Mouse (Mus musculus): ENCODE results near the gene BC028528.
"Not testable (repeated sequence)": the region's sequence is repeated elsewhere in the genome, so short reads cannot be mapped to it uniquely, and the experiment has no call there.

The BC028528 gene

DNA sequence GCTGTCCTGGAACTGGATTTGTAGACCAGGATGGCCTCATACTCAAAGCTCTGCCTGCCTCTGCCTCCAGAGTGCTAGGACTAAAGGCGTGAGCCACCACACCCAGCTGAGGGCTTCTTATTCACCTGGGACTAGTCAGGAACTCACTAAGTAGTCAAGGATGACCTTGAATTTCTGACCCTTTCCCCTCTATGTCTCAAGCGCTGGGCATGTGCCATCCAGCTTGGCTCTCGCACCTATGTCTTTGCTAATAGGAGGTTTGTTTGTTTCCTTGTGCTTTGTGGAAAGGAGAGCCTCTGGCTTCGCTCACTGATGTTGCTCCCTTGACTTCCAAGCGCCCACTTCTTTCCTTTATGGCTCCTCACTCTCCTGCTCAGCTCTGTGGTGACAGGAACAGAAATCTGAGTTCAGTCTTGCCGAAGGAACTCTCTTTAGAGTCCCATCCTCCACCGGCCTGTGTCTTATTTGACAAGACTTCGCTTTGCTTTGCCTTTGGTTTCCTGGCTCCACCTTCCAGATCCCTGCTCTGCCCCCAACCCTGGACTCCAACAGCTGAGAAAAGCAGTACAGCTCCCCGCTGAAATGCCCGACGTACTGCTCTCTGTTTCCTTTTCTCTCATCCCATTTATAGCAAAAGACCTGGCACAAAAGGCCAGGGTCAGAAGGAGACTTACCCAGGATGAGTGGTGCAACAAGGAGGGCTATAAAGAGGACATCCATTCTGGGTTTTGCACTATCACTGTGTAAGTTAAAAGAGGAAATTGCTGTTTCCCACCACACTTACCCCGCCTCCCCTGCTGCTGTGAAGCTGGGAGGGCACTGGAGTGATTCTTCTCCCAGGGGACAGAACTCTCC, at the start of gene BC028528:
BC028528 (minus strand) TSS at position 795 of the 855 bp plus-strand sequence.
- no peak for ATAC-seq (ENCODE audit: insufficient number of reproducible peaks, low FRiP score, low TSS enrichment)

GRCm38 (mm10) chr3:95938835-95939234, 47.0 kb upstream of the BC028528 start:
- no peak for ATAC-seq (ENCODE audit: insufficient number of reproducible peaks, low FRiP score, low TSS enrichment)

DNA sequence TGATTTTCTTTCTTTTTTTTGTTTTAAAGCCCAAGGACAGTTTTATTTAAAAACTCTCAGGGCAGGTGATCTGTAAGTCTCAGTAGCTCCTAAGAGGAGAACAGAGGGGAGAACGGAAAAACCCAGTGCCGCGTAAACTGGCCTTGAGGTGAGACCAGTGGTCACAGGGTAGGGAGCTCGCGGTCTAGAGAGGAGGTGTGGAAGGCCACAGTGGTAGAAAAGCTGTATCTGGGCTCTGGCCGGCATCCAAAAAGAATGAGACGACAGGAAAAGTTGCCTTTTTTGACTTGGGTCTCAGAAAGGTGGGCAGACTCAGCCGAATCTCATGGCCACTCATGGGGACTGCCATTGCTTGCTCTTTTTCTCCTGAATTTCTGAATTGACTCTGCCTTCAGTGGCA, 46.4 kb upstream of the BC028528 start:
- ATAC-seq (ENCODE audit: insufficient number of reproducible peaks, low FRiP score, low TSS enrichment), result no peak

DNA sequence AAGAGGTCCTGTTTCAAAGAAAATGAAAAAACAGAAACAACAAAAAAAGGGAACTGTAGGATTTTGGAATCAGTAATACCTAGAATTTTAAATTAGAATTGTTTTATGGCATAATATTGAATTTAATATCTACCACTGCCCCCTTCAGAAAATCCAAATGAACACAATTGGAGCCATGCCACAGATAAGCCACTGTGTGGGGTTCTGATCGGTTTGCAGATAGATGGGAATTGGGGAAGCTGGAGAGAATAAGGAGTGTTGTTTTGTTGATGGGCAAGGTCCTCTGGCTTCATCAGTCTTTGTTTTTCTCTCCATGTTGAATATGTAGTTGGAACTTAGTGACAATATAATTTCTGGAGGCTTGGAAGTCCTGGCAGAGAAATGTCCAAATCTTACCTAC, 42.6 kb upstream of the BC028528 start:
- no peak for ATAC-seq (ENCODE audit: insufficient number of reproducible peaks, low FRiP score, low TSS enrichment)

GRCm38 (mm10) chr3:95933111-95933750, 41.4 kb upstream of the BC028528 start:
- ATAC-seq (ENCODE audit: insufficient number of reproducible peaks, low FRiP score, low TSS enrichment), result no peak

GRCm38 (mm10) chr3:95932566-95932965, 40.8 kb upstream of the BC028528 start:
- no peak for ATAC-seq (ENCODE audit: insufficient number of reproducible peaks, low FRiP score, low TSS enrichment)

DNA sequence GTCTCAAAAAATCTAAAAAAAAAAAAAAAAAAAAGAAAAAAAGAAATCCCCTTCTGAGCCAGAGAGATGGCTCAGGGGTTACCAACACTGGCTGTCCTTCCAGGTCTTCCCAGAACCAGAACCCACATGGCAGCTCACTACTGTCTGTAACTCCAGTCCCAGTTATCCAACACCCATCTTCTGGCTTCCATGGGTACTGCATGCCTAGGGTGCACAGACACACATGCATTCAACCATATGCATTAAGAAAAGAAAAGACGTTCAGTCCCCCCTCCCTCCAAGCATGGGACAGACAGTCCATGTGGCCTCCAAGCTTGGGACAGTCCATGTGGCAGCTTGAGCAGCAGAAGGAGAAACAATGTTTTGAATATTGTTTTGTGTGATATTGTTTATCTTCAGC, 40.4 kb upstream of the BC028528 start:
- no peak for ATAC-seq (ENCODE audit: insufficient number of reproducible peaks, low FRiP score, low TSS enrichment)

GRCm38 (mm10) chr3:95931471-95931870, 39.7 kb upstream of the BC028528 start:
- no peak for ATAC-seq (ENCODE audit: insufficient number of reproducible peaks, low FRiP score, low TSS enrichment)

GRCm38 (mm10) chr3:95930471-95930789, 38.6 kb upstream of the BC028528 start:
- no peak for ATAC-seq (ENCODE audit: insufficient number of reproducible peaks, low FRiP score, low TSS enrichment)

- no peak for ATAC-seq (ENCODE audit: insufficient number of reproducible peaks, low FRiP score, low TSS enrichment)
These were observed 38.0 kb upstream of the BC028528 start for GRCm38 (mm10) chr3:95929581-95930470.

- peak; percentile 100 for ATAC-seq (ENCODE audit: insufficient number of reproducible peaks, low FRiP score, low TSS enrichment)
These were observed 37.1 kb upstream of the BC028528 start, which contains the start of gene Anp32e for GRCm38 (mm10) chr3:95928658-95929503. TSS of gene Anp32e (plus strand) at chr3:95929246.

DNA sequence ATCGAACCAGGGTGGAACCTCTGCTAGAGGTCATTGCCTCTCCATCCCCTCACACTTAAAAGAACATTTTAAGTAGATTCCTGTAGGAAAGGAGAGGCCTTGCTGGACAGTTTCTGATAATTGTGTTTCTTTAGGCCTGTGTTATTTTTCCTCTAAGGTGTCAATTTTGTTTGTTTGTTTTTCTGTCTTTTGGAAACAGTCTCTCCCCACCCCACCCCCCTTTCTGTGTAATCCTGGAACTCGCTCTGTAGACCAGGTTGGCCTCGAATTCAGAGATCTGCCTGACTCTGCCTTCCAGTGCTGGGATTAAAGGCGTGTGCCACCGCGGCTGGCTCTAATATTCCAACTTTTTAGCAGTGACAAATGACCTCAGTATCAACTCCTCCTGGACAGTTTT, 36.5 kb upstream of the BC028528 start:
- no peak for ATAC-seq (ENCODE audit: insufficient number of reproducible peaks, low FRiP score, low TSS enrichment)

DNA sequence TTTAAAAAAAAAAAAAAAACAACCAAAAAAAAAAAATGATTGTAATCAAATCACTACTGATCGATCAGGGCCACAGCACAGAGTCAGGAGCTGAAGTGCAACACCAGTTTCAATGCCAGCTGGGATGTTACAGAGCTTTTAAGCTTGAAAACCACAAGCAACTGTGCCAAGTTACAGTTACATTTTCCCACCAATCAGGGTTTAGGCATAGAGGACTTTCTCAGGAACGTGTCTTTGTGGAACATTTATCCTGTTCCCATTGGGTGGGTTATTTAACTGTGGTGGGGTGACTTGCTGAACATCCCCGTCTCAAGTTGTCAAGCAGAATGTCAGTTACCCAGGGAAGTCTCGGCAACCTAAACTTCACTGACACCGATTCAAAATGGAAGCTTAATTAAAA, 33.3 kb upstream of the BC028528 start:
- no peak for ATAC-seq (ENCODE audit: insufficient number of reproducible peaks, low FRiP score, low TSS enrichment)

DNA sequence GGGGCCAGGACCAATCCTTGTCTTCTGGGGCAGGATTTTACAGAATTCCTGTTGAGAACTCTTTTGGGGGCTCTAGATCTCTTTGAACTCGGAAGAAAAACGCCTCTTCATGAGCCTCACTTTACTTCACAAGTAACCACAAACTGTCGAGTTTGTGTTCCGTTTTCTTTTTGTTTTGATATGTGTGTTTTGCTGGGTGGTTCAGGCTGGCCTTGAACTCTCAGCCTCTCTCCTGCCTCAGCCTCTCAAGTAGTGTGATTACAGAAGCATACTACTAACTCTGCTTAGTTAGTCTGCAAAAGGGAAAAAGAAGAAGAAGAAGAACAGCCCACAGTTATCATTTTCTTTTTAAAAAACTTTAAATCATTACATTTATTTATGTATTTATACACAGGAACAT, 32.4 kb upstream of the BC028528 start:
- no peak for ATAC-seq (ENCODE audit: insufficient number of reproducible peaks, low FRiP score, low TSS enrichment)

DNA sequence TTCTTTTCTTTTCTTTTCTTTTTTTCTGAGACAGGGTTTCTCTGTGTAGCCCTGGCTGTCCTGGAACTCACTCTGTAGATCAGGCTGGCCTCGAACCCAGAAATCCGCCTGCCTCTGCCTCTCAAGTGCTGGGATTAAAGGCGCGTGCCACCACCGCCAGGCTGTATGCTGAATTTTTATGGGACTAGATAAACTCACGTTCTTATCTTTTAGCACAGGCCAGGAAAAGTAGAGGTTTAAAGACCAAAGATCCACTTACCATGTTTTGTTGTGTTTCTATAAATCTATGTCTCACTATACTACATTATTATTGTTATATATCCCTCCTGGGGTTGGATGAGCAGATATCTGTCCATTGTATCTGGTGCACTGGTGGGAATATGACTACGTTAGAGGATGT, 31.6 kb upstream of the BC028528 start:
- ATAC-seq (ENCODE audit: insufficient number of reproducible peaks, low FRiP score, low TSS enrichment), result not testable (repeated sequence)

DNA sequence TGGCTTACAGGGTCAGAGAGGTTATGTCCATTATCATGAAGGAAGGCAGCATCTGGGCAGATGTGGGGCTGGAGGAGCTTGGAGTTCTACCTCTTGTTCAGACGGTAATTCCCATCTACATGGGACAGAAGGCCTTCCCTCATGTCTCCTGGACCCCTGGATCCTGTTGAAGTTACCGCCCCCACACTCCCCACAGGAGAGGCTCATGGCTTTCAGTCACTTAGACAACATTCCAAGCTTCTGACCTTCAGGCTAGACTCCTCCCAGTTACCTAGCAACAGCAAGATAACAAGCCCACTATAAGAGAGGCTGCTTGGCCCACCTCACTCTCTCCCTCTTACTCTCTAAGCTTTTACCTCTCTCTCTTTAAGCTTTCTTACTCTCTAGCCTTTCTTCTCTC, 28.7 kb upstream of the BC028528 start:
- not testable (repeated sequence) for ATAC-seq (ENCODE audit: insufficient number of reproducible peaks, low FRiP score, low TSS enrichment)

GRCm38 (mm10) chr3:95916760-95917159, 25.0 kb upstream of the BC028528 start:
- no peak for ATAC-seq (ENCODE audit: insufficient number of reproducible peaks, low FRiP score, low TSS enrichment)

GRCm38 (mm10) chr3:95914706-95915105, 22.9 kb upstream of the BC028528 start:
- no peak for ATAC-seq (ENCODE audit: insufficient number of reproducible peaks, low FRiP score, low TSS enrichment)

DNA sequence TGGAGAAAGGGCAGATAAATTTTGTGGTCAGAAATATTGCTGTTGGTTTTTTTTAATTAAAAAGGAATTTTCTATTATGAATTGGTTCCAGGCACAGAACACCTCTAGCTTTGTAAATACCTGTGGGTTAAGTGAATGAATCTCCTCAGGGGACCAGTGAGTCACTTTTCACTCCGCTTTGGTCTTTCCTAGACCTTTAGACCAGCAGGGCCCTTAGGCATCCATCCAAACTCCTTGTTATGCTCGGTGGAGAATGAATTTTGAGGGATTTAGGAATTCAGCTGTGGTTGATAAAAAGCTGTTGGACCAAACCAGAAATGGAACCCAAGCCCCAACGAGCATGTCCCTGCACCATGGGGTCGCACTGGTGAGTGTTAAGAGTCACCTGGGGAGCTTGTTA, 15.8 kb upstream of the BC028528 start:
- no peak for ATAC-seq (ENCODE audit: insufficient number of reproducible peaks, low FRiP score, low TSS enrichment)

DNA sequence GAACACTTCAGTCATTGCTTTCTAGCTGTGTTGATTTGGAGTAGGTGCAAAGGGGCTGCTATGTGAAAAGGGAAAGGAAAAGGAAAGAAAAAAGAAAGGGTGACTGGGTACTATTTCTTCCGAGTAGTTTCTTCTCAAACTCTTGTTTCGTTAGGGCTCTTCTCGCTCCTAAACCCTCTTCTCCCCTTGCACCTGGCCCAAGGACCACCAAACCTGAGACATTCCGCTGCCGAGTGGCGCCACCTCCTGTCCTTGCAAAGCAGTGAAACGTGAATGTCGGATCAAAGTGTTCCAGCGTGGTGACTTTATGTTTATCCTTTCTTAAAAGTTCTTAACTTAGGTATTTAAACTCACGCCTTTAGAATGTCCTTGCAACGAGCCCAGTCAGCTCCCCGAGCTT, 15.1 kb upstream of the BC028528 start:
- ATAC-seq (ENCODE audit: insufficient number of reproducible peaks, low FRiP score, low TSS enrichment), result no peak

Measured in cerebellum, adult (tissue).